Mouse (Mus musculus) erythroblast, embryonic 14.5 days (primary cell): ENCODE data around the gene Polr3c. TPM values are rescaled to one million over a fixed set of nuclear protein-coding genes. Genes with fewer than 3 reads are reported as not detected.
A peak's percentile ranks its signal among the peaks of the same experiment; 100 is the strongest.
"Not testable (repeated sequence)": the region's sequence is repeated elsewhere in the genome, so short reads cannot be mapped to it uniquely, and the experiment has no call there.

Experiments
- H3K27me3 ChIP-seq: 2 replicates; pipeline ENCODE4 v1.6.1; 2012; ENCODE audit warnings: inconsistent platforms; ENCODE audit not compliant: control insufficient read depth
- H3K36me3 ChIP-seq: 2 replicates; pipeline ENCODE4 v1.6.1; 2012; ENCODE audit warnings: mild to moderate bottlenecking, inconsistent platforms; ENCODE audit not compliant: control insufficient read depth
- H3K4me1 ChIP-seq: 2 replicates; pipeline ENCODE4 v1.6.1; 2012; ENCODE audit warnings: inconsistent platforms; ENCODE audit not compliant: control insufficient read depth
- H3K4me3 ChIP-seq: replicated peaks from 2 replicates; pipeline ENCODE3; 2012; ENCODE audit warnings: moderate library complexity, mild to moderate bottlenecking, inconsistent platforms
- H3K9me3 ChIP-seq: 2 replicates; pipeline ENCODE4 v1.6.1; 2012; ENCODE audit warnings: low read length, inconsistent platforms, mixed read lengths; ENCODE audit not compliant: control insufficient read depth
- GATA1 ChIP-seq: IDR thresholded peaks from 2 replicates; pipeline ENCODE4 v1.6.1; 2012; ENCODE audit warnings: low read length, inconsistent platforms, mixed read lengths
- TAL1 ChIP-seq: IDR thresholded peaks from 3 replicates; pipeline ENCODE4 v1.6.1; 2012; ENCODE audit warnings: low read length, inconsistent platforms, mixed read lengths
- polyA plus RNA-seq: library from polyadenylated mRNA; stranded (reverse); fragments of >175 nt; gene quantifications from 2 replicates; pipeline ENCODE4 v1.2.3, GENCODE M21; 2012

Gene Polr3c
- polyA plus RNA-seq, 1 experiment, result 1.2 TPM

- H3K4me1 ChIP-seq, result peaks cover 12% of the 10 kb centered on the region
- peaks cover 29% of the 10 kb centered on the region for H3K27me3 ChIP-seq
- H3K36me3 ChIP-seq, result no peaks in the 10 kb centered on the region
These were observed 53.9 kb downstream of the Polr3c start for GRCm38 (mm10) chr3:96673514-96673913.

GRCm38 (mm10) chr3:96671519-96671918 is 55.9 kb downstream of the Polr3c start:
- H3K36me3 ChIP-seq, result no peaks in the 10 kb centered on the region
- H3K4me1 ChIP-seq, result peaks cover 11% of the 10 kb centered on the region
- TF ChIP-seq TAL1 (no peak), GATA1 (no peak)
- no peak overlapping the region for H3K4me3 ChIP-seq
- peaks cover 29% of the 10 kb centered on the region for H3K27me3 ChIP-seq
- H3K9me3 ChIP-seq, result no peaks in the 10 kb centered on the region

More at GRCm38 (mm10) chr3:96673514-96673913, 53.9 kb downstream of the Polr3c start:
- H3K4me3 ChIP-seq, result no peak overlapping the region
- TF ChIP-seq GATA1, result no peak
- no peak for TF ChIP-seq TAL1
- no peaks in the 10 kb centered on the region for H3K9me3 ChIP-seq

GRCm38 (mm10) chr3:96669727-96670468 is 57.5 kb downstream of the Polr3c start, which contains the start of gene Ankrd35:
TSS of gene Ankrd35 (plus strand) at chr3:96670131.
- peak within 1 kb of the TSS; percentile 52 for H3K4me3 ChIP-seq
- no peaks in the 10 kb centered on the region for H3K9me3 ChIP-seq
- H3K27me3 ChIP-seq, result peaks cover 29% of the 10 kb centered on the region
- no peak for TF ChIP-seq GATA1
- TF ChIP-seq TAL1, result no peak
- no peaks in the 10 kb centered on the region for H3K36me3 ChIP-seq
- H3K4me1 ChIP-seq, result peaks cover 11% of the 10 kb centered on the region

GRCm38 (mm10) chr3:96668424-96669067 is 58.9 kb downstream of the Polr3c start:
- Histone ChIP-seq H3K36me3 (no peaks in the 10 kb centered on the region), H3K27me3 (peaks cover 29% of the 10 kb centered on the region), H3K4me1 (peaks cover 14% of the 10 kb centered on the region), H3K4me3 (no peak overlapping the region), H3K9me3 (no peaks in the 10 kb centered on the region)
- TF ChIP-seq TAL1, result no peak
- TF ChIP-seq GATA1, result no peak

GRCm38 (mm10) chr3:96667316-96667715 is 60.1 kb downstream of the Polr3c start:
- no peaks in the 10 kb centered on the region for H3K36me3 ChIP-seq
- TF ChIP-seq TAL1 (no peak), GATA1 (no peak)

GRCm38 (mm10) chr3:96666916-96667315 is 60.5 kb downstream of the Polr3c start:
- H3K9me3 ChIP-seq, result no peaks in the 10 kb centered on the region
- no peak overlapping the region for H3K4me3 ChIP-seq
- H3K27me3 ChIP-seq, result peaks cover 27% of the 10 kb centered on the region
- TF ChIP-seq GATA1 (no peak), TAL1 (no peak)
- H3K36me3 ChIP-seq, result no peaks in the 10 kb centered on the region
- peaks cover 17% of the 10 kb centered on the region for H3K4me1 ChIP-seq

More at GRCm38 (mm10) chr3:96667316-96667715, 60.1 kb downstream of the Polr3c start:
- Histone ChIP-seq H3K9me3 (no peaks in the 10 kb centered on the region), H3K4me1 (peaks cover 17% of the 10 kb centered on the region), H3K4me3 (no peak overlapping the region), H3K27me3 (peaks cover 31% of the 10 kb centered on the region)

- H3K27me3 ChIP-seq, result peaks cover 18% of the 10 kb centered on the region
- not testable (repeated sequence) for H3K36me3 ChIP-seq
These were observed 61.6 kb downstream of the Polr3c start for GRCm38 (mm10) chr3:96665732-96666363.

GRCm38 (mm10) chr3:96663432-96664239 is 63.8 kb downstream of the Polr3c start:
- Histone ChIP-seq H3K27me3 (0 out of 2 replicates have a peak, but pooled peaks cover 2% of the 10 kb centered on the region), H3K4me1 (peaks cover 5% of the 10 kb centered on the region), H3K9me3 (no peaks in the 10 kb centered on the region), H3K4me3 (no peak overlapping the region), H3K36me3 (no peaks in the 10 kb centered on the region)
- TF ChIP-seq GATA1 (no peak), TAL1 (no peak)

More at GRCm38 (mm10) chr3:96665732-96666363, 61.6 kb downstream of the Polr3c start:
- H3K4me3 ChIP-seq, H3K9me3 ChIP-seq: not testable (repeated sequence)
- H3K4me1 ChIP-seq, result peaks cover 17% of the 10 kb centered on the region
